Mouse (Mus musculus): Measurements from ENCODE around the gene Klhl2. TPM values are rescaled to one million over a fixed set of nuclear protein-coding genes. Genes with fewer than 3 reads are reported as not detected.

Klhl2 gene
- polyA plus RNA-seq, 1 experiment from 2014 or later: 23.3 TPM

- no peak for ATAC-seq (ENCODE audit: low FRiP score)
- Histone ChIP-seq H3K4me2 (no peak overlapping the region), H3K27me3 (no peaks in the 10 kb centered on the region), H3K27ac (no peak overlapping the region), H3K4me1 (replicated peaks) (no peaks in the 10 kb centered on the region), H3K36me3 (peaks cover 48% of the 10 kb centered on the region), H3K9ac (no peak overlapping the region), H3K9me3 (no peaks in the 10 kb centered on the region), H3K4me3 (no peak overlapping the region)
- WGBS: 92% methylated on average over 15 of the region's 15 CpGs
Observed at GRCm38 (mm10) chr8:64757956-64758355, 91.9 kb downstream of the Klhl2 start.

- H3K4me3 ChIP-seq: no peak overlapping the region
- H3K4me1 ChIP-seq (replicated peaks): no peaks in the 10 kb centered on the region
- ATAC-seq (ENCODE audit: low FRiP score): no peak
- no peak overlapping the region for H3K4me2 ChIP-seq
- 92% methylated on average over 10 of the region's 10 CpGs for WGBS
- H3K27ac ChIP-seq: no peak overlapping the region
- H3K27me3 ChIP-seq: no peaks in the 10 kb centered on the region
- no peaks in the 10 kb centered on the region for H3K9me3 ChIP-seq
- no peak overlapping the region for H3K9ac ChIP-seq
- H3K36me3 ChIP-seq: peaks cover 39% of the 10 kb centered on the region
Observed at GRCm38 (mm10) chr8:64746215-64747058, 103.4 kb downstream of the Klhl2 start.

GRCm38 (mm10) chr8:64740547-64741211 is 109.1 kb downstream of the Klhl2 start:
- Histone ChIP-seq H3K36me3 (peaks cover 12% of the 10 kb centered on the region), H3K4me3 (no peak overlapping the region), H3K9ac (no peak overlapping the region), H3K27me3 (no peaks in the 10 kb centered on the region), H3K9me3 (no peaks in the 10 kb centered on the region), H3K4me2 (no peak overlapping the region), H3K27ac (no peak overlapping the region), H3K4me1 (replicated peaks) (no peaks in the 10 kb centered on the region)
- 94% methylated on average over 13 of the region's 13 CpGs for WGBS
- ATAC-seq (ENCODE audit: low FRiP score): no peak

- H3K9me3 ChIP-seq: no peaks in the 10 kb centered on the region
- H3K4me3 ChIP-seq: no peak overlapping the region
- H3K9ac ChIP-seq: no peak overlapping the region
- H3K36me3 ChIP-seq: peaks cover 12% of the 10 kb centered on the region
- H3K4me2 ChIP-seq: no peak overlapping the region
- WGBS: 71% methylated on average over 1 of the region's 1 CpGs
- H3K4me1 ChIP-seq (replicated peaks): peaks cover 6% of the 10 kb centered on the region
- H3K27me3 ChIP-seq: no peaks in the 10 kb centered on the region
- no peak for ATAC-seq (ENCODE audit: low FRiP score)
- no peak overlapping the region for H3K27ac ChIP-seq
Observed at GRCm38 (mm10) chr8:64738916-64739315, 110.9 kb downstream of the Klhl2 start.

- Histone ChIP-seq H3K27ac (no peak overlapping the region), H3K9ac (no peak overlapping the region), H3K36me3 (peaks cover 6% of the 10 kb centered on the region), H3K9me3 (no peaks in the 10 kb centered on the region), H3K4me2 (no peak overlapping the region), H3K4me3 (no peak overlapping the region), H3K27me3 (no peaks in the 10 kb centered on the region), H3K4me1 (replicated peaks) (peaks cover 14% of the 10 kb centered on the region)
- WGBS: 90% methylated on average over 3 of the region's 3 CpGs
- ATAC-seq (ENCODE audit: low FRiP score): no peak
Observed at GRCm38 (mm10) chr8:64736767-64737323, 113.0 kb downstream of the Klhl2 start.

- H3K27me3 ChIP-seq: no peaks in the 10 kb centered on the region
- H3K9me3 ChIP-seq: no peaks in the 10 kb centered on the region
- peak overlapping the region; percentile 60 for H3K27ac ChIP-seq
- ATAC-seq (ENCODE audit: low FRiP score): no peak
- no peak overlapping the region for H3K4me3 ChIP-seq
- peaks cover 31% of the 10 kb centered on the region for H3K4me1 ChIP-seq (replicated peaks)
- H3K4me2 ChIP-seq: no peak overlapping the region
- peaks cover 8% of the 10 kb centered on the region for H3K36me3 ChIP-seq
- H3K9ac ChIP-seq: no peak overlapping the region
- WGBS: 88% methylated on average over 8 of the region's 8 CpGs
Observed at GRCm38 (mm10) chr8:64735161-64735560, 114.7 kb downstream of the Klhl2 start.

DNA sequence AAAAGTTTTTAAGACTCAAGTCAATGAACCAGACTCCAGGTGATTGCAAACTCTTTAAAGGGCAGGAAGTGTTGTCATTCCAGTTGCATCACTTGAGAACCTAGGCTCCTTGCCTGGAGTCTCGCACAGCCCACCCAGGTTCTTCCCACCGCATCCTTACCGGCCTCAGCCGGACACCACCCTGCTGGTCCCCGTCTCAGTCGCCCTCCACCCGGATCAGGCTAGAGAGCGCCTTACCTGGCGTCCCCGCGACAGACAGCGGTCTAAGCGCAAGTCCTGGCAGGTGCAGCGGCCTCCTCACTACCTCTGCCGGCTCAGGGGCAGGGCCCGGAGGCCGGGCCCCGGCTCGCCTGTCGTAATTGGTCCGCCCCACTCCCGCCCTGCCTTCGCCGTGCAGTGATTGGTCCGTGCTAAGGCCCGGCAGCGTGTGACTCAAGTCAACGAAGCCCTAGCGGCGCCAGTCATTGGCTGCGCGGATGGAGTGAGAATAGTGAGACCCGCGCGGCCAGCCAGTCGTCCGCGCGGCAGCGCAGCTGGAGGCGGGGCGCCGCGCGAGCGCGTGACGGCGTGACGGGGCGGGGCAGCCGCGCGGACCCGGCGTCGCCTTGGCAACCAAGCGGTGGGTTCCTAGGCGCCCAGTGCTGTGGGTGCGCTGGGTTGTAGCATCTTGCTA is 116.4 kb downstream of the Klhl2 start, which contains the start of gene Msmo1:
Gene Msmo1 (minus strand): TSS at position 522 of the 673 bp plus-strand sequence.
- peaks cover 48% of the 10 kb centered on the region for H3K4me1 ChIP-seq (replicated peaks)
- H3K4me2 ChIP-seq: peak within 1 kb of the TSS; percentile 81
- H3K36me3 ChIP-seq: peaks cover 18% of the 10 kb centered on the region
- WGBS: under 1% methylated on average over 60 of the region's 60 CpGs
- H3K27me3 ChIP-seq: no peaks in the 10 kb centered on the region
- H3K27ac ChIP-seq: peak within 1 kb of the TSS; percentile 93
- peak; percentile 100 for ATAC-seq (ENCODE audit: low FRiP score)
- peak within 1 kb of the TSS; percentile 80 for H3K4me3 ChIP-seq
- peak within 1 kb of the TSS; percentile 80 for H3K9ac ChIP-seq
- no peaks in the 10 kb centered on the region for H3K9me3 ChIP-seq

- Histone ChIP-seq H3K4me3 (peak overlapping the region; percentile 80), H3K4me1 (replicated peaks) (peaks cover 55% of the 10 kb centered on the region), H3K36me3 (peaks cover 22% of the 10 kb centered on the region), H3K9me3 (no peaks in the 10 kb centered on the region), H3K9ac (peak overlapping the region; percentile 80), H3K4me2 (peak overlapping the region; percentile 81), H3K27me3 (no peaks in the 10 kb centered on the region), H3K27ac (peak overlapping the region; percentile 93)
- WGBS: 13% methylated on average over 9 of the region's 9 CpGs
- ATAC-seq (ENCODE audit: low FRiP score): no peak
Observed at GRCm38 (mm10) chr8:64732596-64732995, 117.2 kb downstream of the Klhl2 start.

DNA sequence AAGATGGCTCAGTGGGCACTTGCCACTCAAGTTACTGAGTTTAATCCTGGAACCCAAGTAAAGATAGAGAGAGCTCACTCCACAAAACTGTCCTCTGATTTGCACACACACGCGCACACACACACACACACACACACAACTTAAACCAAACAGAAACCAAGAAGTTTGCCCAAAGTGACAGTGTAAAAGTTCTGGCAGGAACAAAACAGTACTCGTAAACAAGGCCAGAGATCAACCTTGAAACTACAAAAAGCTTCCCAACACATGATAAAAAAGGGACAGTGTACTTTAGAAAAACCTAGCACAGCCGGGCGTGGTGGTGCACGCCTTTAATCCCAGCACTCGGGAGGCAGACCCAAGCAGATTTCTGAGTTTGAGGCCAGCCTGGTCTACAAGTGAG is 121.7 kb downstream of the Klhl2 start:
- Histone ChIP-seq H3K4me3 (no peak overlapping the region), H3K4me2 (no peak overlapping the region), H3K27me3 (no peaks in the 10 kb centered on the region), H3K4me1 (replicated peaks) (peaks cover 64% of the 10 kb centered on the region), H3K9ac (no peak overlapping the region), H3K27ac (no peak overlapping the region), H3K36me3 (peaks cover 61% of the 10 kb centered on the region), H3K9me3 (no peaks in the 10 kb centered on the region)
- 95% methylated on average over 7 of the region's 7 CpGs for WGBS
- ATAC-seq (ENCODE audit: low FRiP score): no peak

- H3K4me1 ChIP-seq (replicated peaks): peaks cover 50% of the 10 kb centered on the region
- H3K9ac ChIP-seq: no peak overlapping the region
- WGBS: 87% methylated on average over 4 of the region's 4 CpGs
- H3K27ac ChIP-seq: no peak overlapping the region
- H3K4me2 ChIP-seq: no peak overlapping the region
- H3K4me3 ChIP-seq: no peak overlapping the region
- H3K27me3 ChIP-seq: no peaks in the 10 kb centered on the region
- no peaks in the 10 kb centered on the region for H3K9me3 ChIP-seq
- peaks cover 76% of the 10 kb centered on the region for H3K36me3 ChIP-seq
- ATAC-seq (ENCODE audit: low FRiP score): no peak
Observed at GRCm38 (mm10) chr8:64726190-64726695, 123.6 kb downstream of the Klhl2 start.

DNA sequence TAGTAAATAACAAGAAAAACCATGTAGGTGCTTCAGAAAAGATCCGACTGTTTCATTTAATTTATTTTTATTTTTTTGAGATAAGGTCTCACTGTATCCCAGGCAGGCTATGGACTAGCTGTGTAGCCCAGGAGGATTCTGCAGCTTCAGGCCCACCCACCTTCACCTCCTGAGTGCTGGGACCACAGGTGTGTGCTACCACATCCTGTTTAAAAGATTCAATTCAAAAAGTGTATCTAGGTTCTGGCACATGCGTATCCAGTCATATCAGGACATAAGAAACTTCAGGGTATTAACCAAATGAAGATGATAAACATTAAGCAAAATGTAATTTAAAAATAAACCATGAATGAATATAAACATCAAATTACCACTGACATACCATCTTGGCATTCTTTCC is 126.6 kb downstream of the Klhl2 start:
- no peaks in the 10 kb centered on the region for H3K27me3 ChIP-seq
- H3K4me2 ChIP-seq: no peak overlapping the region
- no peak overlapping the region for H3K9ac ChIP-seq
- ATAC-seq (ENCODE audit: low FRiP score): no peak
- peaks cover 87% of the 10 kb centered on the region for H3K36me3 ChIP-seq
- peaks cover 20% of the 10 kb centered on the region for H3K4me1 ChIP-seq (replicated peaks)
- no peak overlapping the region for H3K4me3 ChIP-seq
- no peak overlapping the region for H3K27ac ChIP-seq
- no peaks in the 10 kb centered on the region for H3K9me3 ChIP-seq
- 96% methylated on average over 2 of the region's 2 CpGs for WGBS

DNA sequence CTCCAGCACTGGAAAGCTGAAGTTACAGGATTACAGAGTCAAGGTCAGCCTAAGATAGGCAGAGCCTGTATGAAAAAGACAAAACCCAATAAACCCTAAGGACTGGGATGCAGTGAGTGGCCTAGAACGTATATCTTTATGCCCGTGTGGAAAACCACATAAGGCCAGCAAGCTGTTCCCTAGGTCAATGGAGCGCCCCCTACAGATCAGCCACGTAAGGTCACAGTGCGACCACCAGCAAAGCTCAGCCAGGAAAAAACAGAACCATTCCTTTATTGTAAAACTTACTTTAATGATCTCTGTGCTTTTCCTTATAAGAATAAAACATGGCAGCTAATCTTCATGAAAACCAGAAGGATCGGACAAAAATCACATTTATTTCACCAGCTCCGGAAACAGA is 131.9 kb downstream of the Klhl2 start:
- peaks cover 74% of the 10 kb centered on the region for H3K36me3 ChIP-seq
- no peaks in the 10 kb centered on the region for H3K9me3 ChIP-seq
- ATAC-seq (ENCODE audit: low FRiP score): no peak
- no peaks in the 10 kb centered on the region for H3K27me3 ChIP-seq
- no peaks in the 10 kb centered on the region for H3K4me1 ChIP-seq (replicated peaks)
- H3K4me2 ChIP-seq: no peak overlapping the region
- H3K4me3 ChIP-seq: no peak overlapping the region
- 87% methylated on average over 7 of the region's 7 CpGs for WGBS
- no peak overlapping the region for H3K9ac ChIP-seq
- no peak overlapping the region for H3K27ac ChIP-seq
